Mouse (Mus musculus): Measurements from ENCODE around the gene Furin. TPM values are rescaled to one million over a fixed set of nuclear protein-coding genes. Genes with fewer than 3 reads are reported as not detected.

Gene Furin
- polyA plus RNA-seq, 1 experiment = 145 TPM

- no peak for DNase-seq
- WGBS = 77% methylated on average over 10 of the region's 10 CpGs
- H3K27ac ChIP-seq (ENCODE audit: insufficient read depth, low read depth, low read length) = no peak overlapping the region
- H3K4me3 ChIP-seq (ENCODE audit: insufficient read depth, low read depth, low read length) = no peak overlapping the region
- H3K4me1 ChIP-seq (ENCODE audit: control insufficient read depth, insufficient read depth, low read length) = no peaks in the 10 kb centered on the region
- no peaks in the 10 kb centered on the region for H3K36me3 ChIP-seq (ENCODE audit: control insufficient read depth, insufficient read depth, low read length)
- no peaks in the 10 kb centered on the region for H3K27me3 ChIP-seq (replicated peaks; ENCODE audit: control insufficient read depth, insufficient read depth, low read length)
- no peak for TF ChIP-seq CTCF (conservative IDR thresholded peaks at IDR 0.05; ENCODE audit: insufficient read depth, insufficient read length, low read depth, low read length)
- no peak for TF ChIP-seq POLR2A (IDR thresholded peaks at IDR 0.05; ENCODE audit: low read depth, low read length)
These were observed 7.0 kb upstream of the Furin start for GRCm38 (mm10) chr7:80412279-80412678.

- no peaks in the 10 kb centered on the region for H3K27me3 ChIP-seq (replicated peaks; ENCODE audit: control insufficient read depth, insufficient read depth, low read length)
- no peak overlapping the region for H3K4me3 ChIP-seq (ENCODE audit: insufficient read depth, low read depth, low read length)
- no peak for DNase-seq
- H3K4me1 ChIP-seq (ENCODE audit: control insufficient read depth, insufficient read depth, low read length) = no peaks in the 10 kb centered on the region
- TF ChIP-seq POLR2A (IDR thresholded peaks at IDR 0.05; ENCODE audit: low read depth, low read length) (no peak), CTCF (conservative IDR thresholded peaks at IDR 0.05; ENCODE audit: insufficient read depth, insufficient read length, low read depth, low read length) (no peak)
- no peak overlapping the region for H3K27ac ChIP-seq (ENCODE audit: insufficient read depth, low read depth, low read length)
- WGBS = 72% methylated on average over 9 of the region's 9 CpGs
- no peaks in the 10 kb centered on the region for H3K36me3 ChIP-seq (ENCODE audit: control insufficient read depth, insufficient read depth, low read length)
These were observed 5.1 kb upstream of the Furin start for GRCm38 (mm10) chr7:80410380-80410779.

GRCm38 (mm10) chr7:80407712-80408111 is 2.5 kb upstream of the Furin start:
- Histone ChIP-seq H3K4me1 (ENCODE audit: control insufficient read depth, insufficient read depth, low read length) (no peaks in the 10 kb centered on the region; the same call in 1 of the 2 replicates), H3K4me3 (ENCODE audit: insufficient read depth, low read depth, low read length) (no peak overlapping the region), H3K27me3 (replicated peaks; ENCODE audit: control insufficient read depth, insufficient read depth, low read length) (no peaks in the 10 kb centered on the region), H3K27ac (ENCODE audit: insufficient read depth, low read depth, low read length) (no peak overlapping the region), H3K36me3 (ENCODE audit: control insufficient read depth, insufficient read depth, low read length) (no peaks in the 10 kb centered on the region)
- no peak for DNase-seq
- WGBS = 73% methylated on average over 9 of the region's 9 CpGs
- TF ChIP-seq CTCF (conservative IDR thresholded peaks at IDR 0.05; ENCODE audit: insufficient read depth, insufficient read length, low read depth, low read length) = no peak
- TF ChIP-seq POLR2A (IDR thresholded peaks at IDR 0.05; ENCODE audit: low read depth, low read length) = no peak

- H3K4me1 ChIP-seq (ENCODE audit: control insufficient read depth, insufficient read depth, low read length) = no peaks in the 10 kb centered on the region; the same call in 1 of the 2 replicates
- WGBS = 82% methylated on average over 3 of the region's 3 CpGs
- no peaks in the 10 kb centered on the region for H3K27me3 ChIP-seq (replicated peaks; ENCODE audit: control insufficient read depth, insufficient read depth, low read length)
- TF ChIP-seq CTCF (conservative IDR thresholded peaks at IDR 0.05; ENCODE audit: insufficient read depth, insufficient read length, low read depth, low read length) (no peak), POLR2A (IDR thresholded peaks at IDR 0.05; ENCODE audit: low read depth, low read length) (no peak)
- no peaks in the 10 kb centered on the region for H3K36me3 ChIP-seq (ENCODE audit: control insufficient read depth, insufficient read depth, low read length)
- DNase-seq = no peak
- H3K27ac ChIP-seq (ENCODE audit: insufficient read depth, low read depth, low read length) = no peak overlapping the region
- no peak overlapping the region for H3K4me3 ChIP-seq (ENCODE audit: insufficient read depth, low read depth, low read length)
These were observed 950 bp upstream of the Furin start for GRCm38 (mm10) chr7:80406186-80406585.

GRCm38 (mm10) chr7:80404101-80404894 is 938 bp downstream of the Furin start:
- H3K4me3 ChIP-seq (ENCODE audit: insufficient read depth, low read depth, low read length) = no peak overlapping the region
- H3K4me1 ChIP-seq (ENCODE audit: control insufficient read depth, insufficient read depth, low read length) = peaks cover 14% of the 10 kb centered on the region
- peak; percentile 27 for DNase-seq
- H3K27me3 ChIP-seq (replicated peaks; ENCODE audit: control insufficient read depth, insufficient read depth, low read length) = no peaks in the 10 kb centered on the region
- H3K27ac ChIP-seq (ENCODE audit: insufficient read depth, low read depth, low read length) = no peak overlapping the region
- H3K36me3 ChIP-seq (ENCODE audit: control insufficient read depth, insufficient read depth, low read length) = no peaks in the 10 kb centered on the region
- WGBS = 76% methylated on average over 7 of the region's 7 CpGs
- TF ChIP-seq CTCF (conservative IDR thresholded peaks at IDR 0.05; ENCODE audit: insufficient read depth, insufficient read length, low read depth, low read length) (no peak), POLR2A (IDR thresholded peaks at IDR 0.05; ENCODE audit: low read depth, low read length) (no peak)

- DNase-seq = peak; percentile 90
- Histone ChIP-seq H3K27me3 (replicated peaks; ENCODE audit: control insufficient read depth, insufficient read depth, low read length) (no peaks in the 10 kb centered on the region), H3K4me3 (ENCODE audit: insufficient read depth, low read depth, low read length) (peak overlapping the region; percentile 91), H3K36me3 (ENCODE audit: control insufficient read depth, insufficient read depth, low read length) (no peaks in the 10 kb centered on the region), H3K27ac (ENCODE audit: insufficient read depth, low read depth, low read length) (peak overlapping the region; percentile 97), H3K4me1 (ENCODE audit: control insufficient read depth, insufficient read depth, low read length) (peaks cover 20% of the 10 kb centered on the region)
- 28% methylated on average over 9 of the region's 9 CpGs for WGBS
- TF ChIP-seq POLR2A (IDR thresholded peaks at IDR 0.05; ENCODE audit: low read depth, low read length) (no peak), CTCF (conservative IDR thresholded peaks at IDR 0.05; ENCODE audit: insufficient read depth, insufficient read length, low read depth, low read length) (no peak)
These were observed 1.7 kb downstream of the Furin start for GRCm38 (mm10) chr7:80403551-80403950.

- 10% methylated on average over 85 of the region's 92 CpGs for WGBS
- no peaks in the 10 kb centered on the region for H3K27me3 ChIP-seq (replicated peaks; ENCODE audit: control insufficient read depth, insufficient read depth, low read length)
- peak overlapping the region; percentile 97 for H3K27ac ChIP-seq (ENCODE audit: insufficient read depth, low read depth, low read length)
- peak overlapping the region; percentile 91 for H3K4me3 ChIP-seq (ENCODE audit: insufficient read depth, low read depth, low read length)
- TF ChIP-seq POLR2A (IDR thresholded peaks at IDR 0.05; ENCODE audit: low read depth, low read length) (no peak), CTCF (conservative IDR thresholded peaks at IDR 0.05; ENCODE audit: insufficient read depth, insufficient read length, low read depth, low read length) (no peak)
- DNase-seq = peak; percentile 82
- H3K36me3 ChIP-seq (ENCODE audit: control insufficient read depth, insufficient read depth, low read length) = no peaks in the 10 kb centered on the region
- H3K4me1 ChIP-seq (ENCODE audit: control insufficient read depth, insufficient read depth, low read length) = peaks cover 20% of the 10 kb centered on the region
These were observed 2.5 kb downstream of the Furin start for GRCm38 (mm10) chr7:80402651-80403321.
